Mouse (Mus musculus) liver, embryonic 11.5 days (tissue): ENCODE results near the gene Tk1. TPM values are rescaled to one million over a fixed set of nuclear protein-coding genes. Genes with fewer than 3 reads are reported as not detected.
"Not testable (repeated sequence)": the region's sequence is repeated elsewhere in the genome, so short reads cannot be mapped to it uniquely, and the experiment has no call there.

ENCODE experiments used
- ATAC-seq: fragments of 200-750 bp; cut with Nextera tagmentation; replicated peaks from 2 replicates; pipeline ENCODE4 v1.8.0; 2017; ENCODE audit warnings: moderate number of reproducible peaks, mild to moderate bottlenecking, moderate TSS enrichment, moderate library complexity; ENCODE audit not compliant: low FRiP score
- DNase-seq: peaks from one replicate; pipeline ENCODE4 v3.0.0-alpha.2; 2017; ENCODE audit warnings: low spot score
- H3K27ac ChIP-seq: fragments of 300-500 bp; sonication (generic); 2 replicates; pipeline ENCODE4 v1.5.1; 2014; ENCODE audit warnings: mild to moderate bottlenecking, low read depth, low read length, control low read depth
- H3K27me3 ChIP-seq: fragments of 300-500 bp; sonication (generic); replicated peaks from 2 replicates; pipeline ENCODE4 v1.6.1; 2014; ENCODE audit warnings: low read length, mixed read lengths; ENCODE audit not compliant: control insufficient read depth, insufficient read depth
- H3K36me3 ChIP-seq: fragments of 300-500 bp; sonication (generic); 2 replicates; pipeline ENCODE4 v1.6.1; 2014; ENCODE audit warnings: mild to moderate bottlenecking, low read length, moderate library complexity, mixed read lengths; ENCODE audit not compliant: control insufficient read depth, insufficient read depth
- H3K4me1 ChIP-seq: fragments of 300-500 bp; sonication (generic); replicated peaks from 2 replicates; pipeline ENCODE4 v1.6.1; 2014; ENCODE audit warnings: low read length, mixed read lengths; ENCODE audit not compliant: control insufficient read depth, insufficient read depth
- H3K4me2 ChIP-seq: fragments of 300-500 bp; sonication (generic); 2 replicates; pipeline ENCODE4 v1.6.1; 2014; ENCODE audit warnings: mild to moderate bottlenecking, control low read depth, moderate library complexity
- H3K4me3 ChIP-seq: fragments of 300-500 bp; sonication (generic); 2 replicates; pipeline ENCODE4 v1.5.1; 2014; ENCODE audit warnings: low read depth, low read length, control low read depth
- H3K9ac ChIP-seq: fragments of 300-500 bp; sonication (generic); 2 replicates; pipeline ENCODE4 v1.6.1; 2014; ENCODE audit warnings: low read depth, low read length, control low read depth
- H3K9me3 ChIP-seq: fragments of 300-500 bp; sonication (generic); 2 replicates; pipeline ENCODE4 v1.6.1; 2016; ENCODE audit warnings: low read length, inconsistent platforms, mixed read lengths; ENCODE audit not compliant: control insufficient read depth
- WGBS: fragments of 180-500 bp; shearing (Covaris S2); extraction: QIAGEN DNeasy Blood & Tissue Kit; methylation state at CpG from one replicate; pipeline ENCODE4 v1.1.7; 2014; 5-methylcytosine and 5-hydroxymethylcytosine counted together
- polyA plus RNA-seq: library from polyadenylated mRNA; unstranded; fragments of >200 nt; fragmentation: Nextera tagmentation; extraction: Ambion mirVana; gene quantifications from 2 replicates; pipeline ENCODE4 v1.2.1, GENCODE M21; 2014

The Tk1 gene
- polyA plus RNA-seq, 1 experiment from 2014 or later: 185 TPM

- ATAC-seq: peak; percentile 24
- no peak for DNase-seq
- Histone ChIP-seq H3K4me2 (peak overlapping the region; percentile 82), H3K27me3 (no peaks in the 10 kb centered on the region), H3K27ac (peak overlapping the region; percentile 87), H3K4me1 (peaks cover 54% of the 10 kb centered on the region), H3K4me3 (0 out of 2 replicates have a peak overlapping the region, but pooled peaks have one; percentile 52), H3K36me3 (no peaks in the 10 kb centered on the region), H3K9ac (peak overlapping the region; percentile 25), H3K9me3 (no peaks in the 10 kb centered on the region)
- WGBS: 29% methylated on average over 5 of the region's 5 CpGs
Observed at GRCm38 (mm10) chr11:117796954-117797353, 28.9 kb downstream of the Tk1 start.

GRCm38 (mm10) chr11:117794035-117794551 lies 31.8 kb downstream of the Tk1 start:
- Histone ChIP-seq H3K4me3 (no peak overlapping the region), H3K4me1 (peaks cover 57% of the 10 kb centered on the region), H3K36me3 (no peaks in the 10 kb centered on the region), H3K27me3 (no peaks in the 10 kb centered on the region), H3K9me3 (no peaks in the 10 kb centered on the region), H3K27ac (no peak overlapping the region), H3K4me2 (no peak overlapping the region), H3K9ac (0 out of 2 replicates have a peak overlapping the region, but pooled peaks have one; percentile 12)
- DNase-seq (no peak), ATAC-seq (no peak)
- 68% methylated on average over 4 of the region's 4 CpGs for WGBS

GRCm38 (mm10) chr11:117792281-117792888 lies 33.5 kb downstream of the Tk1 start:
- Histone ChIP-seq H3K9ac (peak overlapping the region; percentile 46), H3K36me3 (no peaks in the 10 kb centered on the region), H3K27ac (peak overlapping the region; percentile 45), H3K4me2 (peak overlapping the region; percentile 70), H3K27me3 (no peaks in the 10 kb centered on the region), H3K4me3 (peak overlapping the region; percentile 37), H3K4me1 (peaks cover 40% of the 10 kb centered on the region), H3K9me3 (no peaks in the 10 kb centered on the region)
- 4% methylated on average over 22 of the region's 22 CpGs for WGBS
- peak; percentile 66 for ATAC-seq
- DNase-seq: peak; percentile 75

GRCm38 (mm10) chr11:117791441-117791761 lies 34.5 kb downstream of the Tk1 start:
- no peaks in the 10 kb centered on the region for H3K27me3 ChIP-seq
- no peak overlapping the region for H3K4me2 ChIP-seq
- H3K27ac ChIP-seq: no peak overlapping the region
- no peaks in the 10 kb centered on the region for H3K36me3 ChIP-seq
- no peak overlapping the region for H3K4me3 ChIP-seq
- no peak overlapping the region for H3K9ac ChIP-seq
- peaks cover 33% of the 10 kb centered on the region for H3K4me1 ChIP-seq
- no peaks in the 10 kb centered on the region for H3K9me3 ChIP-seq
- ATAC-seq: no peak
- WGBS: 77% methylated on average over 9 of the region's 9 CpGs
- no peak for DNase-seq

GRCm38 (mm10) chr11:117790703-117791440 lies 35.0 kb downstream of the Tk1 start:
- no peak overlapping the region for H3K9ac ChIP-seq
- WGBS: 31% methylated on average over 23 of the region's 23 CpGs
- ATAC-seq (peak; percentile 48), DNase-seq (no peak)
- H3K27ac ChIP-seq: no peak overlapping the region
- H3K36me3 ChIP-seq: no peaks in the 10 kb centered on the region; the same call in 1 of the 2 replicates
- H3K4me1 ChIP-seq: peaks cover 30% of the 10 kb centered on the region
- peak overlapping the region; percentile 63 for H3K4me2 ChIP-seq
- H3K27me3 ChIP-seq: no peaks in the 10 kb centered on the region
- peak overlapping the region; percentile 20 for H3K4me3 ChIP-seq
- H3K9me3 ChIP-seq: no peaks in the 10 kb centered on the region

- Histone ChIP-seq H3K4me1 (peaks cover 28% of the 10 kb centered on the region), H3K36me3 (peaks cover 3% of the 10 kb centered on the region; the same call in 1 of the 2 replicates), H3K4me3 (peak overlapping the region; percentile 20), H3K27ac (no peak overlapping the region), H3K9me3 (no peaks in the 10 kb centered on the region), H3K27me3 (no peaks in the 10 kb centered on the region), H3K9ac (no peak overlapping the region), H3K4me2 (peak overlapping the region; percentile 63)
- 5% methylated on average over 14 of the region's 14 CpGs for WGBS
- peak; percentile 77 for DNase-seq
- ATAC-seq: peak; percentile 66
Observed at GRCm38 (mm10) chr11:117790286-117790685, 35.6 kb downstream of the Tk1 start.

- H3K27me3 ChIP-seq: not testable (repeated sequence)
Observed at GRCm38 (mm10) chr11:117788481-117788880, 37.4 kb downstream of the Tk1 start.

GRCm38 (mm10) chr11:117786294-117786693 lies 39.6 kb downstream of the Tk1 start:
- 19% methylated on average over 10 of the region's 10 CpGs for WGBS
- ATAC-seq: no peak
- Histone ChIP-seq H3K9ac (peak overlapping the region; percentile 2), H3K4me2 (peak overlapping the region; percentile 18; the same call in 1 of the 2 replicates), H3K27me3 (peaks cover 2% of the 10 kb centered on the region; the same call in 1 of the 2 replicates), H3K4me3 (no peak overlapping the region), H3K36me3 (peaks cover 3% of the 10 kb centered on the region; the same call in 1 of the 2 replicates), H3K27ac (no peak overlapping the region), H3K4me1 (peaks cover 31% of the 10 kb centered on the region), H3K9me3 (no peaks in the 10 kb centered on the region)
- peak; percentile 58 for DNase-seq

More at GRCm38 (mm10) chr11:117788481-117788880, 37.4 kb downstream of the Tk1 start:
- H3K9me3 ChIP-seq, H3K27ac ChIP-seq, H3K36me3 ChIP-seq, H3K4me2 ChIP-seq, DNase-seq, ATAC-seq, H3K4me3 ChIP-seq, H3K9ac ChIP-seq: not testable (repeated sequence)
- peaks cover 33% of the 10 kb centered on the region for H3K4me1 ChIP-seq
- WGBS: 83% methylated on average over 7 of the region's 7 CpGs
